Mouse (Mus musculus): Measurements from ENCODE around the gene Tenm4.

DNA sequence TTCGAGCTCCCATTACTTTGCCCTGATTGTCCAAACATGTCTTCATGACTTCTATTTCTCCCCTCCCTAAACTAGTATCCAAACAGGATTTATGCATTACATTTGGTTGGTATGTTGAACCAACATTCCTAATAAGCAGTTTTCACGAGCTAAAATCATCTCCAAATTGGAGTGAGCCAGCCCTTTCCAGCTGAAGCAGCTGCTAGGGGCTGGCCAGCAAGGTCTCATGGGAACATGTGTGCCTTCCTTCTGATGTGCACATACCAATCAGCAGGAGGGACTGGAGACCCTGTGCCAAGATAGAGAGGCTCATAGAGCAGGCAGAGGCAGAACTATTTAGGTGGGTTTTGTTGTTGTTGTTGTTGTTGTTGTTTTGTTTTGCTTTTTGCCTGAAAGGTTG lies 69.6 kb downstream of the Tenm4 start:
- TF ChIP-seq CTCF (IDR thresholded peaks at IDR 0.05; ENCODE audit: low read depth): no peak
- no peak for TF ChIP-seq EP300 (IDR thresholded peaks at IDR 0.05; ENCODE audit: low read depth)

All from liver, embryonic 14.5 days (tissue).